Mouse (Mus musculus): ENCODE measurements around the gene Hrasls5.

GRCm38 (mm10) chr19:7605013-7605412, 7.3 kb upstream of the Hrasls5 start:
- TF ChIP-seq CTCF (IDR thresholded peaks at IDR 0.05; ENCODE audit: low read depth, low read length) (no peak), EP300 (IDR thresholded peaks at IDR 0.05; ENCODE audit: insufficient read depth, low read depth, low read length) (no peak), POLR2A (IDR thresholded peaks at IDR 0.05; ENCODE audit: insufficient read depth, low read length) (no peak)
